Mouse (Mus musculus): ENCODE results near the gene Cluh.

DNA sequence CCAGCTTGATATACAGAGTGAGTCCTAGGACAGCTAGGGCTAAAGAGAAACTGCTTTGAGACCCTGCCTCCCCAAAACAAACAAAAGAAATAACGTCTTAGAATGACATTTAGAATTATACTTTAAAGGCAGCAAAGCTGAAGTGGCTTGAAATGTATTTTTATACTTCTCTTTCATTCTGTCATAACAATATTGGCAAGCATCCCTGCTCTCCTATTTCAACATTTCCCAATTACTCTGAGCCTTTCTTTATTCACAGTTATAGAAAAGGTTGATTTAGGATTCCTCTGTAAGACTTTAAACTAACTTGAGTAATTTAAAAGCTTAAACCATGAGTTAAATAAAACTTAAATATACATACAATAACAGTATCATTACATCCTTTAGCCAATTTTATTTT is 42.9 kb downstream of the Cluh start:
- TF ChIP-seq POLR2A (IDR thresholded peaks at IDR 0.05; ENCODE audit: control insufficient read depth, extremely low read depth, insufficient read depth, low read length, poor library complexity) (no peak), CTCF (IDR thresholded peaks at IDR 0.05; ENCODE audit: borderline replicate concordance, control insufficient read depth, extremely low read depth, insufficient read depth, low read length, poor library complexity) (no peak)

Measured in thymus, adult 2 months (tissue).